Mouse (Mus musculus) midbrain, embryonic 13.5 days (tissue): ENCODE measurements at regions not wholly inside any gene's neighbourhood (a gene's known extent, or its start where the extent isn't known, plus 50 kb on each side); places are given as distances from the start of the nearest gene placed in this dataset.

Source experiments
- ATAC-seq: fragments of 200-750 bp; cut with Nextera tagmentation; 2 replicates; pipeline ENCODE4 v1.8.0; 2017; ENCODE audit warnings: mild to moderate bottlenecking, moderate TSS enrichment, moderate library complexity
- H3K27ac ChIP-seq: fragments of 300-500 bp; sonication (generic); 2 replicates; pipeline ENCODE4 v1.5.1; 2015; ENCODE audit warnings: inconsistent platforms, mild to moderate bottlenecking, moderate library complexity
- H3K27me3 ChIP-seq: fragments of 300-500 bp; sonication (generic); 2 replicates; pipeline ENCODE4 v1.6.1; 2015; ENCODE audit warnings: mild to moderate bottlenecking, inconsistent platforms
- H3K36me3 ChIP-seq: fragments of 300-500 bp; sonication (generic); 2 replicates; pipeline ENCODE4 v1.6.1; 2015; ENCODE audit warnings: mild to moderate bottlenecking, inconsistent platforms
- H3K4me1 ChIP-seq: fragments of 300-500 bp; sonication (generic); replicated peaks from 2 replicates; pipeline ENCODE4 v1.6.1; 2015; ENCODE audit warnings: inconsistent platforms
- H3K4me2 ChIP-seq: fragments of 300-500 bp; sonication (generic); replicated peaks from 2 replicates; pipeline ENCODE4 v1.6.1; 2015; ENCODE audit warnings: moderate library complexity, mild to moderate bottlenecking, inconsistent platforms
- H3K4me3 ChIP-seq: fragments of 300-500 bp; sonication (generic); replicated peaks from 2 replicates; pipeline ENCODE4 v1.5.1; 2015; ENCODE audit warnings: mild to moderate bottlenecking, inconsistent platforms
- H3K9ac ChIP-seq: fragments of 300-500 bp; sonication (generic); replicated peaks from 2 replicates; pipeline ENCODE4 v1.6.1; 2015; ENCODE audit warnings: mild to moderate bottlenecking, inconsistent platforms
- H3K9me3 ChIP-seq: fragments of 300-500 bp; sonication (generic); 2 replicates; pipeline ENCODE4 v1.6.1; 2016; ENCODE audit warnings: mild to moderate bottlenecking, inconsistent platforms
- WGBS: fragments of 180-500 bp; shearing (Covaris S2); methylation state at CpG from one replicate; pipeline ENCODE4 v1.1.7; 2015; 5-methylcytosine and 5-hydroxymethylcytosine counted together

GRCm38 (mm10) chr1:91744076-91744475 lies 57.2 kb upstream of the Twist2 start:
- no peak overlapping the region for H3K4me3 ChIP-seq
- H3K4me2 ChIP-seq: no peak overlapping the region
- WGBS: 97% methylated on average over 3 of the region's 3 CpGs
- no peak overlapping the region for H3K27ac ChIP-seq
- H3K4me1 ChIP-seq: peaks cover 5% of the 10 kb centered on the region; the same call in 1 of the 2 replicates
- H3K36me3 ChIP-seq: no peaks in the 10 kb centered on the region
- no peak for ATAC-seq
- H3K27me3 ChIP-seq: peaks cover 28% of the 10 kb centered on the region
- H3K9me3 ChIP-seq: no peaks in the 10 kb centered on the region
- H3K9ac ChIP-seq: no peak overlapping the region

- Histone ChIP-seq H3K4me3 (no peak overlapping the region), H3K36me3 (no peaks in the 10 kb centered on the region), H3K4me2 (no peak overlapping the region), H3K27ac (no peak overlapping the region), H3K27me3 (peaks cover 33% of the 10 kb centered on the region), H3K9ac (no peak overlapping the region), H3K4me1 (peaks cover 5% of the 10 kb centered on the region; the same call in 1 of the 2 replicates), H3K9me3 (no peaks in the 10 kb centered on the region)
- WGBS: 91% methylated on average over 5 of the region's 5 CpGs
- ATAC-seq: no peak
Observed at GRCm38 (mm10) chr1:91744701-91745100, 56.6 kb upstream of the Twist2 start.

GRCm38 (mm10) chr1:91747583-91747982 lies 53.7 kb upstream of the Twist2 start:
- Histone ChIP-seq H3K27me3 (peaks cover 37% of the 10 kb centered on the region), H3K4me2 (peak overlapping the region; percentile 27; the same call in 1 of the 2 replicates), H3K4me3 (no peak overlapping the region), H3K27ac (no peak overlapping the region), H3K4me1 (peaks cover 5% of the 10 kb centered on the region; the same call in 1 of the 2 replicates), H3K36me3 (no peaks in the 10 kb centered on the region), H3K9me3 (no peaks in the 10 kb centered on the region), H3K9ac (no peak overlapping the region)
- ATAC-seq: peak; percentile 70; the same call in 1 of the 2 replicates
- 22% methylated on average over 11 of the region's 11 CpGs for WGBS
